Mouse (Mus musculus): ENCODE data around the gene Gfy. TPM values are rescaled to one million over a fixed set of nuclear protein-coding genes. Genes with fewer than 3 reads are reported as not detected.

Gene Gfy
- polyA plus RNA-seq, 1 experiment from 2014 or later: not detected

GRCm38 (mm10) chr7:45172974-45173373, 6.4 kb downstream of the Gfy start:
- Histone ChIP-seq H3K9me3 (ENCODE audit: control insufficient read depth, low read length) (peaks cover 17% of the 10 kb centered on the region), H3K9ac (ENCODE audit: low read length) (no peak overlapping the region), H3K36me3 (ENCODE audit: control insufficient read depth, insufficient read depth, low read length) (no peaks in the 10 kb centered on the region), H3K27ac (replicated peaks; ENCODE audit: low read depth, low read length) (no peak overlapping the region), H3K4me2 (ENCODE audit: low read depth, severe bottlenecking) (no peak overlapping the region), H3K4me3 (ENCODE audit: low read depth, low read length) (no peak overlapping the region), H3K4me1 (ENCODE audit: control insufficient read depth, insufficient read depth, low read length) (0 out of 2 replicates have a peak, but pooled peaks cover 3% of the 10 kb centered on the region), H3K27me3 (ENCODE audit: control insufficient read depth, insufficient read depth, low read length) (peaks cover 67% of the 10 kb centered on the region)
- WGBS: 63% methylated on average over 7 of the region's 7 CpGs
- ATAC-seq (ENCODE audit: insufficient number of reproducible peaks, low FRiP score, low TSS enrichment, low read depth) (no peak), DNase-seq (ENCODE audit: low spot score) (no peak)

- ATAC-seq (ENCODE audit: insufficient number of reproducible peaks, low FRiP score, low TSS enrichment, low read depth) (no peak), DNase-seq (ENCODE audit: low spot score) (no peak)
- H3K4me2 ChIP-seq (ENCODE audit: low read depth, severe bottlenecking): no peak overlapping the region
- peaks cover 14% of the 10 kb centered on the region for H3K9me3 ChIP-seq (ENCODE audit: control insufficient read depth, low read length)
- no peak overlapping the region for H3K4me3 ChIP-seq (ENCODE audit: low read depth, low read length)
- WGBS: 96% methylated on average over 3 of the region's 3 CpGs
- H3K27me3 ChIP-seq (ENCODE audit: control insufficient read depth, insufficient read depth, low read length): peaks cover 66% of the 10 kb centered on the region
- no peaks in the 10 kb centered on the region for H3K36me3 ChIP-seq (ENCODE audit: control insufficient read depth, insufficient read depth, low read length)
- H3K4me1 ChIP-seq (ENCODE audit: control insufficient read depth, insufficient read depth, low read length): no peaks in the 10 kb centered on the region
- no peak overlapping the region for H3K9ac ChIP-seq (ENCODE audit: low read length)
- H3K27ac ChIP-seq (replicated peaks; ENCODE audit: low read depth, low read length): no peak overlapping the region
These were observed 9.9 kb downstream of the Gfy start for GRCm38 (mm10) chr7:45169495-45169894.

- no peak overlapping the region for H3K4me3 ChIP-seq (ENCODE audit: low read depth, low read length)
- ATAC-seq (ENCODE audit: insufficient number of reproducible peaks, low FRiP score, low TSS enrichment, low read depth) (no peak), DNase-seq (ENCODE audit: low spot score) (no peak)
- 6% methylated on average over 24 of the region's 24 CpGs for WGBS
- H3K9me3 ChIP-seq (ENCODE audit: control insufficient read depth, low read length): peaks cover 14% of the 10 kb centered on the region
- no peak overlapping the region for H3K27ac ChIP-seq (replicated peaks; ENCODE audit: low read depth, low read length)
- no peaks in the 10 kb centered on the region for H3K4me1 ChIP-seq (ENCODE audit: control insufficient read depth, insufficient read depth, low read length)
- H3K36me3 ChIP-seq (ENCODE audit: control insufficient read depth, insufficient read depth, low read length): no peaks in the 10 kb centered on the region
- peaks cover 70% of the 10 kb centered on the region for H3K27me3 ChIP-seq (ENCODE audit: control insufficient read depth, insufficient read depth, low read length)
- no peak overlapping the region for H3K9ac ChIP-seq (ENCODE audit: low read length)
- H3K4me2 ChIP-seq (ENCODE audit: low read depth, severe bottlenecking): no peak overlapping the region
These were observed 10.7 kb downstream of the Gfy start for GRCm38 (mm10) chr7:45168656-45169055.

GRCm38 (mm10) chr7:45167761-45168445, 11.5 kb downstream of the Gfy start:
- DNase-seq (ENCODE audit: low spot score): no peak
- H3K4me2 ChIP-seq (ENCODE audit: low read depth, severe bottlenecking): no peak overlapping the region
- H3K36me3 ChIP-seq (ENCODE audit: control insufficient read depth, insufficient read depth, low read length): no peaks in the 10 kb centered on the region
- H3K9me3 ChIP-seq (ENCODE audit: control insufficient read depth, low read length): peaks cover 14% of the 10 kb centered on the region
- 2% methylated on average over 19 of the region's 19 CpGs for WGBS
- H3K27me3 ChIP-seq (ENCODE audit: control insufficient read depth, insufficient read depth, low read length): peaks cover 76% of the 10 kb centered on the region
- no peak overlapping the region for H3K9ac ChIP-seq (ENCODE audit: low read length)
- H3K27ac ChIP-seq (replicated peaks; ENCODE audit: low read depth, low read length): no peak overlapping the region
- no peak overlapping the region for H3K4me3 ChIP-seq (ENCODE audit: low read depth, low read length)
- H3K4me1 ChIP-seq (ENCODE audit: control insufficient read depth, insufficient read depth, low read length): no peaks in the 10 kb centered on the region
- no peak for ATAC-seq (ENCODE audit: insufficient number of reproducible peaks, low FRiP score, low TSS enrichment, low read depth)

- ATAC-seq (ENCODE audit: insufficient number of reproducible peaks, low FRiP score, low TSS enrichment, low read depth): no peak
- Histone ChIP-seq H3K4me1 (ENCODE audit: control insufficient read depth, insufficient read depth, low read length) (0 out of 2 replicates have a peak, but pooled peaks cover 3% of the 10 kb centered on the region), H3K4me3 (ENCODE audit: low read depth, low read length) (no peak overlapping the region), H3K4me2 (ENCODE audit: low read depth, severe bottlenecking) (no peak overlapping the region), H3K9me3 (ENCODE audit: control insufficient read depth, low read length) (peaks cover 14% of the 10 kb centered on the region), H3K27me3 (ENCODE audit: control insufficient read depth, insufficient read depth, low read length) (peaks cover 79% of the 10 kb centered on the region), H3K36me3 (ENCODE audit: control insufficient read depth, insufficient read depth, low read length) (no peaks in the 10 kb centered on the region), H3K9ac (ENCODE audit: low read length) (no peak overlapping the region), H3K27ac (replicated peaks; ENCODE audit: low read depth, low read length) (no peak overlapping the region)
- DNase-seq (ENCODE audit: low spot score): no peak
- WGBS: 15% methylated on average over 9 of the region's 10 CpGs
These were observed 12.4 kb downstream of the Gfy start for GRCm38 (mm10) chr7:45166950-45167401.

GRCm38 (mm10) chr7:45165701-45166100, 13.7 kb downstream of the Gfy start:
- peaks cover 14% of the 10 kb centered on the region for H3K9me3 ChIP-seq (ENCODE audit: control insufficient read depth, low read length)
- no peak overlapping the region for H3K4me2 ChIP-seq (ENCODE audit: low read depth, severe bottlenecking)
- H3K36me3 ChIP-seq (ENCODE audit: control insufficient read depth, insufficient read depth, low read length): 0 out of 2 replicates have a peak, but pooled peaks cover 3% of the 10 kb centered on the region
- no peak overlapping the region for H3K4me3 ChIP-seq (ENCODE audit: low read depth, low read length)
- H3K27ac ChIP-seq (replicated peaks; ENCODE audit: low read depth, low read length): no peak overlapping the region
- 0 out of 2 replicates have a peak, but pooled peaks cover 3% of the 10 kb centered on the region for H3K4me1 ChIP-seq (ENCODE audit: control insufficient read depth, insufficient read depth, low read length)
- no peak overlapping the region for H3K9ac ChIP-seq (ENCODE audit: low read length)
- WGBS: 51% methylated on average over 11 of the region's 11 CpGs
- H3K27me3 ChIP-seq (ENCODE audit: control insufficient read depth, insufficient read depth, low read length): peaks cover 71% of the 10 kb centered on the region
- no peak for ATAC-seq (ENCODE audit: insufficient number of reproducible peaks, low FRiP score, low TSS enrichment, low read depth)
- no peak for DNase-seq (ENCODE audit: low spot score)

GRCm38 (mm10) chr7:45164833-45165232, 14.5 kb downstream of the Gfy start:
- H3K9me3 ChIP-seq (ENCODE audit: control insufficient read depth, low read length): peaks cover 9% of the 10 kb centered on the region

GRCm38 (mm10) chr7:45163735-45164490, 15.5 kb downstream of the Gfy start, which contains the start of gene Slc17a7:
TSS of gene Slc17a7 (plus strand) at chr7:45163949.
- no peaks in the 10 kb centered on the region; the same call in 1 of the 2 replicates for H3K9me3 ChIP-seq (ENCODE audit: control insufficient read depth, low read length)
- H3K27ac ChIP-seq (replicated peaks; ENCODE audit: low read depth, low read length): no peak within 1 kb of the TSS
- peaks cover 63% of the 10 kb centered on the region for H3K27me3 ChIP-seq (ENCODE audit: control insufficient read depth, insufficient read depth, low read length)
- ATAC-seq (ENCODE audit: insufficient number of reproducible peaks, low FRiP score, low TSS enrichment, low read depth): no peak
- H3K36me3 ChIP-seq (ENCODE audit: control insufficient read depth, insufficient read depth, low read length): 0 out of 2 replicates have a peak, but pooled peaks cover 3% of the 10 kb centered on the region
- 0 out of 2 replicates have a peak within 1 kb of the TSS, but pooled peaks have one; percentile 2 for H3K9ac ChIP-seq (ENCODE audit: low read length)
- DNase-seq (ENCODE audit: low spot score): peak; percentile 54
- peak within 1 kb of the TSS; percentile 70 for H3K4me2 ChIP-seq (ENCODE audit: low read depth, severe bottlenecking)
- H3K4me3 ChIP-seq (ENCODE audit: low read depth, low read length): peak within 1 kb of the TSS; percentile 30
- 4% methylated on average over 19 of the region's 41 CpGs for WGBS
- H3K4me1 ChIP-seq (ENCODE audit: control insufficient read depth, insufficient read depth, low read length): 0 out of 2 replicates have a peak, but pooled peaks cover 3% of the 10 kb centered on the region

More at GRCm38 (mm10) chr7:45164833-45165232, 14.5 kb downstream of the Gfy start:
- DNase-seq (ENCODE audit: low spot score) (no peak), ATAC-seq (ENCODE audit: insufficient number of reproducible peaks, low FRiP score, low TSS enrichment, low read depth) (no peak)
- H3K4me1 ChIP-seq (ENCODE audit: control insufficient read depth, insufficient read depth, low read length): 0 out of 2 replicates have a peak, but pooled peaks cover 3% of the 10 kb centered on the region
- no peak overlapping the region for H3K27ac ChIP-seq (replicated peaks; ENCODE audit: low read depth, low read length)
- 67% methylated on average over 5 of the region's 5 CpGs for WGBS
- no peak overlapping the region for H3K4me3 ChIP-seq (ENCODE audit: low read depth, low read length)
- 0 out of 2 replicates have a peak, but pooled peaks cover 3% of the 10 kb centered on the region for H3K36me3 ChIP-seq (ENCODE audit: control insufficient read depth, insufficient read depth, low read length)
- H3K27me3 ChIP-seq (ENCODE audit: control insufficient read depth, insufficient read depth, low read length): peaks cover 71% of the 10 kb centered on the region
- no peak overlapping the region for H3K4me2 ChIP-seq (ENCODE audit: low read depth, severe bottlenecking)
- H3K9ac ChIP-seq (ENCODE audit: low read length): no peak overlapping the region
